Mouse (Mus musculus) liver, embryonic 11.5 days (tissue): Measurements from ENCODE around the gene Krtap3-2. TPM values are rescaled to one million over a fixed set of nuclear protein-coding genes. Genes with fewer than 3 reads are reported as not detected.

ENCODE experiments used
- ATAC-seq: fragments of 200-750 bp; cut with Nextera tagmentation; replicated peaks from 2 replicates; pipeline ENCODE4 v1.8.0; 2017; ENCODE audit warnings: moderate number of reproducible peaks, mild to moderate bottlenecking, moderate TSS enrichment, moderate library complexity; ENCODE audit not compliant: low FRiP score
- DNase-seq: peaks from one replicate; pipeline ENCODE4 v3.0.0-alpha.2; 2017; ENCODE audit warnings: low spot score
- H3K27ac ChIP-seq: fragments of 300-500 bp; sonication (generic); 2 replicates; pipeline ENCODE4 v1.5.1; 2014; ENCODE audit warnings: mild to moderate bottlenecking, low read depth, low read length, control low read depth
- H3K27me3 ChIP-seq: fragments of 300-500 bp; sonication (generic); replicated peaks from 2 replicates; pipeline ENCODE4 v1.6.1; 2014; ENCODE audit warnings: low read length, mixed read lengths; ENCODE audit not compliant: control insufficient read depth, insufficient read depth
- H3K36me3 ChIP-seq: fragments of 300-500 bp; sonication (generic); 2 replicates; pipeline ENCODE4 v1.6.1; 2014; ENCODE audit warnings: mild to moderate bottlenecking, low read length, moderate library complexity, mixed read lengths; ENCODE audit not compliant: control insufficient read depth, insufficient read depth
- H3K4me1 ChIP-seq: fragments of 300-500 bp; sonication (generic); replicated peaks from 2 replicates; pipeline ENCODE4 v1.6.1; 2014; ENCODE audit warnings: low read length, mixed read lengths; ENCODE audit not compliant: control insufficient read depth, insufficient read depth
- H3K4me2 ChIP-seq: fragments of 300-500 bp; sonication (generic); 2 replicates; pipeline ENCODE4 v1.6.1; 2014; ENCODE audit warnings: mild to moderate bottlenecking, control low read depth, moderate library complexity
- H3K4me3 ChIP-seq: fragments of 300-500 bp; sonication (generic); 2 replicates; pipeline ENCODE4 v1.5.1; 2014; ENCODE audit warnings: low read depth, low read length, control low read depth
- H3K9ac ChIP-seq: fragments of 300-500 bp; sonication (generic); 2 replicates; pipeline ENCODE4 v1.6.1; 2014; ENCODE audit warnings: low read depth, low read length, control low read depth
- H3K9me3 ChIP-seq: fragments of 300-500 bp; sonication (generic); 2 replicates; pipeline ENCODE4 v1.6.1; 2016; ENCODE audit warnings: low read length, inconsistent platforms, mixed read lengths; ENCODE audit not compliant: control insufficient read depth
- WGBS: fragments of 180-500 bp; shearing (Covaris S2); extraction: QIAGEN DNeasy Blood & Tissue Kit; methylation state at CpG from one replicate; pipeline ENCODE4 v1.1.7; 2014; 5-methylcytosine and 5-hydroxymethylcytosine counted together
- polyA plus RNA-seq: library from polyadenylated mRNA; unstranded; fragments of >200 nt; fragmentation: Nextera tagmentation; extraction: Ambion mirVana; gene quantifications from 2 replicates; pipeline ENCODE4 v1.2.1, GENCODE M21; 2014

The Krtap3-2 gene
- polyA plus RNA-seq, 1 experiment from 2014 or later = not detected

- H3K4me3 ChIP-seq = no peak overlapping the region
- no peaks in the 10 kb centered on the region for H3K4me1 ChIP-seq
- no peak overlapping the region for H3K27ac ChIP-seq
- no peak overlapping the region for H3K4me2 ChIP-seq
- no peaks in the 10 kb centered on the region for H3K36me3 ChIP-seq
- DNase-seq = no peak
- H3K27me3 ChIP-seq = no peaks in the 10 kb centered on the region
- no peak for ATAC-seq
- H3K9ac ChIP-seq = no peak overlapping the region
- H3K9me3 ChIP-seq = no peaks in the 10 kb centered on the region
- 79% methylated on average over 9 of the region's 9 CpGs for WGBS
These were observed 16.9 kb downstream of the Krtap3-2 start for GRCm38 (mm10) chr11:99539721-99540120.

DNA sequence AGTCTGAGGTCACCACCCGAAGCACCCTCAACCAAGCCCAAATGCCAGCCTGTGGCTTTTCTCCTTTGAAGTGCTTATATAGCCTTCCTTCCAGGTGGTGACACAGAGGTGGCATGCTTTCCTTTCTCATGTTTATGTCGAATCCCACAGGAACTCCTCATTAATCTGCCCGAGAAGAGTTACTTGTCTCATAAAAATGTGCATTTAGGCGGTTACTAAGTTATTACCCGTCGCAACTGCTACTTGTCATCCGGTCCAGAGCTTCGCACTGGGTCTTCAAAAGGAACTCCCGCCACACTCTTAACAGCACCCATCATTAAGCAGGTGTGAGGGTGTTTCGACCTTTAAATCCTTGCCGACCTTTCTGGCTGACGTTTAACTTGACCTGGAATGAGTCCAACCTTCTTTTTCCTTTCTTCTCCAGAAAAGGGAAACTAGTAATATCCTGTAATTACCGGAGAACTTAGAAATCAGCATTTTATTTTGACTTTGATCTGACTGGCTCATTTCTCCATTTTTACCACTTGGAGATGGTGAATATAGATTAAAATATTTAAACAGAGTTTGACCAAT lies 35.3 kb downstream of the Krtap3-2 start, which contains the start of gene Krt39:
TSS of gene Krt39 (minus strand) at position 51 of the 573 bp plus-strand sequence.
- Histone ChIP-seq H3K36me3 (no peaks in the 10 kb centered on the region), H3K27me3 (no peaks in the 10 kb centered on the region), H3K4me2 (no peak within 1 kb of the TSS), H3K27ac (no peak within 1 kb of the TSS), H3K4me3 (no peak within 1 kb of the TSS), H3K9me3 (no peaks in the 10 kb centered on the region), H3K9ac (no peak within 1 kb of the TSS), H3K4me1 (no peaks in the 10 kb centered on the region)
- WGBS = 86% methylated on average over 13 of the region's 13 CpGs
- DNase-seq (no peak), ATAC-seq (no peak)

DNA sequence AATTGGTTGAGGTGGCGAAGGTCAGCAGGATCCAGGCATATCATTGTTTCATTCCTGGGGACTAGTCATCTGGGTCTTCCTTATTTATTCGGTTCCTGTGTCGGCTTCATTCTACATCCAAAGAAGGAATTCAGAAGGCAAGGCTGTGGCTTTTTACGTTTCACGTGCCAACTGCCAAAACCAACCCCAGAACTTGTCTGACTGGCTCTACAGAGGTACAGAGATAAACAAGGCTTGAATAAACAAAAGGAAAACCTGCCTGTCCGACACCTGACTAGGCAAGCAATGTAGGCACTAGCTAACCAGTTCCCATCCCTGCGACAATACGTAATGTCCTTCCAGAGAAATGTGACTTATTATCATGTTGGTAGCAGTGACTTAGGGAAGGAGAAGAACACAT lies 42.6 kb downstream of the Krtap3-2 start:
- no peaks in the 10 kb centered on the region for H3K9me3 ChIP-seq
- DNase-seq (no peak), ATAC-seq (no peak)
- no peak overlapping the region for H3K9ac ChIP-seq
- no peaks in the 10 kb centered on the region for H3K27me3 ChIP-seq
- H3K4me1 ChIP-seq = no peaks in the 10 kb centered on the region
- H3K4me2 ChIP-seq = no peak overlapping the region
- H3K4me3 ChIP-seq = no peak overlapping the region
- H3K27ac ChIP-seq = no peak overlapping the region
- WGBS = 67% methylated on average over 8 of the region's 8 CpGs
- no peaks in the 10 kb centered on the region for H3K36me3 ChIP-seq

Other genes with a start within 250 kb of the Krtap3-2 start
- not detected in 2 replicates for gene Krt25, start 233.9 kb downstream of the Krtap3-2 start, polyA plus RNA-seq
- gene Krt26, start 218.9 kb downstream of the Krtap3-2 start, polyA plus RNA-seq = not detected in 2 replicates
- not detected in 2 replicates for gene Krt27, start 205.7 kb downstream of the Krtap3-2 start, polyA plus RNA-seq
- gene Krt28, start 181.9 kb downstream of the Krtap3-2 start, polyA plus RNA-seq = 0.32 TPM in 1 of 2 replicates, not detected in the other
- 10.0 and 13.1 TPM in 2 replicates for gene Krt10, start 167.5 kb downstream of the Krtap3-2 start, polyA plus RNA-seq
- gene Krt12, start 134.6 kb downstream of the Krtap3-2 start, polyA plus RNA-seq = not detected in 2 replicates
- gene Krt20, start 118.7 kb downstream of the Krtap3-2 start, polyA plus RNA-seq = 32.1 and 34.1 TPM in 2 replicates
- gene Krt23, start 63.7 kb downstream of the Krtap3-2 start, polyA plus RNA-seq = 0.38 TPM in 2 replicates
- gene Krt39, start 35.5 kb downstream of the Krtap3-2 start, polyA plus RNA-seq = not detected in 2 replicates
- gene Krt40, start 13.7 kb downstream of the Krtap3-2 start, polyA plus RNA-seq = 0.21 TPM in 1 of 2 replicates, not detected in the other
- not detected in 2 replicates for gene Krtap3-3, start 6.0 kb downstream of the Krtap3-2 start, polyA plus RNA-seq
- not detected in 2 replicates for gene Gm11939, start 2.6 kb upstream of the Krtap3-2 start, polyA plus RNA-seq
- gene Krtap3-1, start 9.8 kb upstream of the Krtap3-2 start, polyA plus RNA-seq = not detected in 2 replicates
- gene Krtap1-5, start 24.2 kb upstream of the Krtap3-2 start, polyA plus RNA-seq = not detected in 2 replicates
- not detected in 2 replicates for gene Krtap1-4, start 26.8 kb upstream of the Krtap3-2 start, polyA plus RNA-seq
- not detected in 2 replicates for gene Krtap1-3, start 34.5 kb upstream of the Krtap3-2 start, polyA plus RNA-seq
- gene Krtap9-3, start 41.3 kb upstream of the Krtap3-2 start, polyA plus RNA-seq = not detected in 2 replicates
- gene Gm11938, start 46.5 kb upstream of the Krtap3-2 start, polyA plus RNA-seq = not detected in 2 replicates
- not detected in 2 replicates for gene Gm11937, start 53.3 kb upstream of the Krtap3-2 start, polyA plus RNA-seq
- gene Krtap2-4, start 58.0 kb upstream of the Krtap3-2 start, polyA plus RNA-seq = not detected in 2 replicates
- gene Gm11562, start 63.6 kb upstream of the Krtap3-2 start, polyA plus RNA-seq = not detected in 2 replicates
- not detected in 2 replicates for gene Krtap4-1, start 71.4 kb upstream of the Krtap3-2 start, polyA plus RNA-seq
- gene Krtap4-2, start 78.2 kb upstream of the Krtap3-2 start, polyA plus RNA-seq = not detected in 2 replicates
- not detected in 2 replicates for gene Krtap4-7, start 87.2 kb upstream of the Krtap3-2 start, polyA plus RNA-seq
- not detected in 2 replicates for gene Gm11555, start 93.4 kb upstream of the Krtap3-2 start, polyA plus RNA-seq
- gene Gm11563, start 102.1 kb upstream of the Krtap3-2 start, polyA plus RNA-seq = not detected in 2 replicates
- gene Krtap4-6, start 109.1 kb upstream of the Krtap3-2 start, polyA plus RNA-seq = not detected in 2 replicates
- gene Gm14190, start 133.9 kb upstream of the Krtap3-2 start, polyA plus RNA-seq = not detected in 2 replicates
- not detected in 2 replicates for gene Gm14180, start 177.4 kb upstream of the Krtap3-2 start, polyA plus RNA-seq
- not detected in 2 replicates for gene Gm11595, start 216.1 kb upstream of the Krtap3-2 start, polyA plus RNA-seq
- gene Krtap4-8, start 223.9 kb upstream of the Krtap3-2 start, polyA plus RNA-seq = not detected in 2 replicates
- gene Krtap4-9, start 228.3 kb upstream of the Krtap3-2 start, polyA plus RNA-seq = not detected in 2 replicates
- gene Gm11596, start 236.6 kb upstream of the Krtap3-2 start, polyA plus RNA-seq = not detected in 2 replicates
- not detected in 2 replicates for gene Gm11569, start 242.1 kb upstream of the Krtap3-2 start, polyA plus RNA-seq
- not detected in 2 replicates for gene Gm11554, start 247.6 kb upstream of the Krtap3-2 start, polyA plus RNA-seq